Mouse (Mus musculus) embryonic facial prominence, embryonic 11.5 days (tissue): ENCODE results near the gene Tac4. TPM values are rescaled to one million over a fixed set of nuclear protein-coding genes. Genes with fewer than 3 reads are reported as not detected.

ENCODE experiments used
- ATAC-seq: fragments of 200-750 bp; cut with Nextera tagmentation; replicated peaks from 2 replicates; pipeline ENCODE4 v1.8.0; 2017; ENCODE audit warnings: low read depth; ENCODE audit not compliant: insufficient number of reproducible peaks, low FRiP score, low TSS enrichment
- DNase-seq: peaks from one replicate; pipeline ENCODE4 v3.0.0-alpha.2; 2015; ENCODE audit warnings: low spot score
- H3K27ac ChIP-seq: fragments of 300-500 bp; sonication (generic); replicated peaks from 2 replicates; pipeline ENCODE4 v1.5.1; 2014; ENCODE audit warnings: mild to moderate bottlenecking, low read depth, low read length, control low read depth
- H3K27me3 ChIP-seq: fragments of 300-500 bp; sonication (generic); 2 replicates; pipeline ENCODE4 v1.6.1; 2014; ENCODE audit warnings: mild to moderate bottlenecking, low read length, moderate library complexity, mixed read lengths; ENCODE audit not compliant: control insufficient read depth, insufficient read depth
- H3K36me3 ChIP-seq: fragments of 300-500 bp; sonication (generic); replicated peaks from 2 replicates; pipeline ENCODE4 v1.6.1; 2014; ENCODE audit warnings: low read depth, mild to moderate bottlenecking, low read length, moderate library complexity, mixed read lengths; ENCODE audit not compliant: control insufficient read depth, insufficient read depth
- H3K4me1 ChIP-seq: fragments of 300-500 bp; sonication (generic); 2 replicates; pipeline ENCODE4 v1.6.1; 2014; ENCODE audit warnings: low read length, mixed read lengths; ENCODE audit not compliant: control insufficient read depth, insufficient read depth
- H3K4me2 ChIP-seq: fragments of 300-500 bp; sonication (generic); 2 replicates; pipeline ENCODE4 v1.6.1; 2014; ENCODE audit warnings: low read depth, mild to moderate bottlenecking, control low read depth, low read length, moderate library complexity
- H3K4me3 ChIP-seq: fragments of 300-500 bp; sonication (generic); 2 replicates; pipeline ENCODE4 v1.5.1; 2014; ENCODE audit warnings: low read depth, low read length, control low read depth
- H3K9ac ChIP-seq: fragments of 300-500 bp; sonication (generic); replicated peaks from 2 replicates; pipeline ENCODE4 v1.6.1; 2014; ENCODE audit warnings: mild to moderate bottlenecking, control low read depth, low read length
- H3K9me3 ChIP-seq: fragments of 300-500 bp; sonication (generic); replicated peaks from 2 replicates; pipeline ENCODE4 v1.6.1; 2016; ENCODE audit warnings: mild to moderate bottlenecking, low read length, inconsistent platforms, mixed read lengths; ENCODE audit not compliant: control insufficient read depth
- WGBS: fragments of 180-500 bp; shearing (Covaris S2); extraction: QIAGEN DNeasy Blood & Tissue Kit; methylation state at CpG from one replicate; pipeline ENCODE4 v1.1.7; 2014; 5-methylcytosine and 5-hydroxymethylcytosine counted together
- polyA plus RNA-seq: library from polyadenylated mRNA; unstranded; fragments of >200 nt; fragmentation: Nextera tagmentation; extraction: Ambion mirVana; gene quantifications from 2 replicates; pipeline ENCODE4 v1.2.1, GENCODE M21; 2014

The Tac4 gene
- polyA plus RNA-seq, 1 experiment from 2014 or later: not detected

- Histone ChIP-seq H3K27ac (no peak overlapping the region), H3K9me3 (no peaks in the 10 kb centered on the region), H3K36me3 (no peaks in the 10 kb centered on the region), H3K4me3 (no peak overlapping the region), H3K4me1 (peaks cover 11% of the 10 kb centered on the region), H3K4me2 (no peak overlapping the region), H3K27me3 (peaks cover 19% of the 10 kb centered on the region), H3K9ac (no peak overlapping the region; the same call in 1 of the 2 replicates)
- WGBS: 29% methylated on average over 5 of the region's 5 CpGs
- ATAC-seq (no peak), DNase-seq (no peak)
Observed at GRCm38 (mm10) chr11:95227467-95227866, 33.9 kb upstream of the Tac4 start.

- 8% methylated on average over 24 of the region's 24 CpGs for WGBS
- no peaks in the 10 kb centered on the region for H3K27me3 ChIP-seq
- 0 out of 2 replicates have a peak overlapping the region, but pooled peaks have one; percentile 13 for H3K9ac ChIP-seq
- 0 out of 2 replicates have a peak overlapping the region, but pooled peaks have one; percentile 10 for H3K4me3 ChIP-seq
- no peaks in the 10 kb centered on the region for H3K4me1 ChIP-seq
- H3K9me3 ChIP-seq: no peaks in the 10 kb centered on the region
- H3K27ac ChIP-seq: no peak overlapping the region
- peak; percentile 82 for DNase-seq
- peak; percentile 60; the same call in 1 of the 2 replicates for ATAC-seq
- H3K36me3 ChIP-seq: no peaks in the 10 kb centered on the region
- peak overlapping the region; percentile 34 for H3K4me2 ChIP-seq
Observed at GRCm38 (mm10) chr11:95231688-95232328, 29.5 kb upstream of the Tac4 start.

GRCm38 (mm10) chr11:95232329-95232696 lies 29.0 kb upstream of the Tac4 start:
- H3K27me3 ChIP-seq: no peaks in the 10 kb centered on the region
- no peak overlapping the region for H3K4me2 ChIP-seq
- no peak overlapping the region for H3K27ac ChIP-seq
- H3K9me3 ChIP-seq: no peaks in the 10 kb centered on the region
- H3K4me1 ChIP-seq: no peaks in the 10 kb centered on the region
- DNase-seq: no peak
- no peak overlapping the region for H3K4me3 ChIP-seq
- 30% methylated on average over 6 of the region's 6 CpGs for WGBS
- no peaks in the 10 kb centered on the region for H3K36me3 ChIP-seq
- H3K9ac ChIP-seq: no peak overlapping the region
- no peak for ATAC-seq

- 40% methylated on average over 6 of the region's 6 CpGs for WGBS
- H3K27ac ChIP-seq: no peak overlapping the region
- no peak overlapping the region for H3K4me3 ChIP-seq
- ATAC-seq (no peak), DNase-seq (peak; percentile 34)
- H3K9ac ChIP-seq: no peak overlapping the region
- no peaks in the 10 kb centered on the region; the same call in none of the 2 replicates for H3K4me1 ChIP-seq
- no peaks in the 10 kb centered on the region for H3K36me3 ChIP-seq
- no peaks in the 10 kb centered on the region for H3K9me3 ChIP-seq
- H3K4me2 ChIP-seq: no peak overlapping the region
- no peaks in the 10 kb centered on the region for H3K27me3 ChIP-seq
Observed at GRCm38 (mm10) chr11:95238477-95238876, 22.9 kb upstream of the Tac4 start.

- Histone ChIP-seq H3K9ac (no peak overlapping the region), H3K4me3 (no peak overlapping the region), H3K36me3 (no peaks in the 10 kb centered on the region), H3K4me2 (no peak overlapping the region), H3K4me1 (no peaks in the 10 kb centered on the region; the same call in none of the 2 replicates), H3K27ac (no peak overlapping the region), H3K27me3 (no peaks in the 10 kb centered on the region), H3K9me3 (no peaks in the 10 kb centered on the region)
- 67% methylated on average over 6 of the region's 6 CpGs for WGBS
- DNase-seq (no peak), ATAC-seq (no peak)
Observed at GRCm38 (mm10) chr11:95242653-95243052, 18.7 kb upstream of the Tac4 start.

GRCm38 (mm10) chr11:95245456-95245855 lies 15.9 kb upstream of the Tac4 start:
- 79% methylated on average over 7 of the region's 7 CpGs for WGBS
- Histone ChIP-seq H3K4me1 (no peaks in the 10 kb centered on the region; the same call in 1 of the 2 replicates), H3K36me3 (no peaks in the 10 kb centered on the region), H3K9me3 (no peaks in the 10 kb centered on the region), H3K27me3 (0 out of 2 replicates have a peak, but pooled peaks cover under 1% of the 10 kb centered on the region), H3K9ac (no peak overlapping the region), H3K27ac (no peak overlapping the region), H3K4me3 (no peak overlapping the region), H3K4me2 (no peak overlapping the region)
- DNase-seq: no peak
- ATAC-seq: no peak

- H3K4me1 ChIP-seq: no peaks in the 10 kb centered on the region; the same call in 1 of the 2 replicates
- no peak for ATAC-seq
- DNase-seq: peak; percentile 55
- no peak overlapping the region for H3K9ac ChIP-seq
- H3K4me2 ChIP-seq: no peak overlapping the region
- H3K36me3 ChIP-seq: no peaks in the 10 kb centered on the region
- no peak overlapping the region for H3K27ac ChIP-seq
- 40% methylated on average over 14 of the region's 14 CpGs for WGBS
- no peak overlapping the region for H3K4me3 ChIP-seq
- no peaks in the 10 kb centered on the region for H3K9me3 ChIP-seq
- 0 out of 2 replicates have a peak, but pooled peaks cover 2% of the 10 kb centered on the region for H3K27me3 ChIP-seq
Observed at GRCm38 (mm10) chr11:95247065-95247464, 14.3 kb upstream of the Tac4 start.

GRCm38 (mm10) chr11:95250110-95250509 lies 11.2 kb upstream of the Tac4 start:
- Histone ChIP-seq H3K4me3 (no peak overlapping the region), H3K4me2 (no peak overlapping the region), H3K36me3 (no peaks in the 10 kb centered on the region), H3K9ac (no peak overlapping the region), H3K27me3 (0 out of 2 replicates have a peak, but pooled peaks cover 2% of the 10 kb centered on the region), H3K9me3 (no peaks in the 10 kb centered on the region), H3K4me1 (no peaks in the 10 kb centered on the region; the same call in 1 of the 2 replicates), H3K27ac (no peak overlapping the region)
- ATAC-seq (peak; percentile 37; the same call in 1 of the 2 replicates), DNase-seq (no peak)
- WGBS: 37% methylated on average over 10 of the region's 10 CpGs
